Mouse (Mus musculus): ENCODE results near the gene Vtcn1. TPM values are rescaled to one million over a fixed set of nuclear protein-coding genes. Genes with fewer than 3 reads are reported as not detected.

Vtcn1 gene
- 1.3 and 2.2 TPM in 2 replicates for polyA plus RNA-seq (2012; rRNA removed)

DNA sequence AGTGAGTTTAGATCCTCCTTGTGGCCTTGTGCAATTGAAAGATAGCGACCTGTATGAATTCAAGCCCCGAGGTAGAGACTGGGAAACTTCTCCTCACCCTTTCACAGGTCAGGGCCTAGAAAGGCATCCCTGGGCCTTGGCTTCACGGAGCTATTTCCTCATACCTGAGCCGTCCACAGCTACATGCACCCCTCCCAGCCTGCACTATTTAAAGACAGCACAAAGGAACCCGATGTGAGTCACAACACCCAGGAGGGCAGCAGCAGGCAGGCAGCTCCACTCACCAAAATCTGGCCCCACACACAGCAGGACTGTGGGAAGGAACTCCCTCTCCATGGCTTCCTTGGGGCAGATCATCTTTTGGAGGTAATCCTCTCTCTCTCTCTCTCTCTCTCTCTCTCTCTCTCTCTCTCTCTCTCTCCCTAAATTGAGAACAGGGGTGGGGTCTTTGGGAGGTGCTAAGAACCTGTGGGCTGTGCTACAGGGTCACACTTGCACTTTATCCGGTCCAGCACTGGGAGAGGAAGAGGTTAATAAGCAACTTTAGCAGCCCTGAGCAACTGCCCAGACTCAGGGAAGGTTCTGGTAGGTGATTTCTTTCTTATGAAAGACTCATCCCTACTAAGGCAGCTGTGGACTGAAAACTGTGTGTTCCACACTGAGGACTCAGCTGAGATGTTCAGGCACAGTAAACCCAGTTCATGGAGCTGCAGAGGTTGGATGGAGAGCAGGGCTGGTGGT is at the start of gene Vtcn1:
Gene Vtcn1 (plus strand): TSS at position 235 of the 741 bp plus-strand sequence.
- H3K4me3 ChIP-seq (replicated peaks; ENCODE audit: extremely low read depth, low read depth, low read length): no peak within 1 kb of the TSS
- 40% methylated on average over 6 of the region's 6 CpGs for WGBS
- H3K4me1 ChIP-seq (ENCODE audit: control insufficient read depth, insufficient read depth, low read length): no peaks in the 10 kb centered on the region
- DNase-seq: no peak
- TF ChIP-seq POLR2A (IDR thresholded peaks at IDR 0.05; ENCODE audit: borderline replicate concordance, extremely low read depth, low read depth, low read length) (no peak), CTCF (IDR thresholded peaks at IDR 0.05; ENCODE audit: insufficient read depth, low read length) (no peak)

DNA sequence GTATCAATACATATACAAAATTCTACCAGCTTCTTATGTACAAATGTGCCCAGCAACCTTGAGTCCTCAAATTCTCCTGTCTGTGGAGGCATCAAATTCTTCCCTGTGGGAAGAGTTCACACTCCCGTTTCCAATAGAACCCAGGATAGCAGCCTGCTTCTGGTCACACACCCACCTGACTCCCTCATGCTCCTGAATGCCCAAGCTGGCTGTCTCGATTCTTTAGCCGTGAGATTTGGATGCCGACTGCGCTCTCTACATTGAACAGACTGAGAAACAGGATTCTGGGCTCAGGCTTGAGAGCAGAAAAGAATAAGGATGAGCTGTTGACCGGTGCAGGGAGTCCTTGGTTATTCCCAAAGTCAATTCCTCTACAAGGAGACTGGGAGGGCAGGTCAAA is 48.3 kb upstream of the Vtcn1 start:
- Histone ChIP-seq H3K4me1 (ENCODE audit: control insufficient read depth, insufficient read depth, low read length) (no peaks in the 10 kb centered on the region), H3K4me3 (replicated peaks; ENCODE audit: extremely low read depth, low read depth, low read length) (no peak overlapping the region)
- TF ChIP-seq CTCF (IDR thresholded peaks at IDR 0.05; ENCODE audit: insufficient read depth, low read length) (no peak), POLR2A (IDR thresholded peaks at IDR 0.05; ENCODE audit: borderline replicate concordance, extremely low read depth, low read depth, low read length) (no peak)
- DNase-seq: no peak
- WGBS: 90% methylated on average over 6 of the region's 6 CpGs

DNA sequence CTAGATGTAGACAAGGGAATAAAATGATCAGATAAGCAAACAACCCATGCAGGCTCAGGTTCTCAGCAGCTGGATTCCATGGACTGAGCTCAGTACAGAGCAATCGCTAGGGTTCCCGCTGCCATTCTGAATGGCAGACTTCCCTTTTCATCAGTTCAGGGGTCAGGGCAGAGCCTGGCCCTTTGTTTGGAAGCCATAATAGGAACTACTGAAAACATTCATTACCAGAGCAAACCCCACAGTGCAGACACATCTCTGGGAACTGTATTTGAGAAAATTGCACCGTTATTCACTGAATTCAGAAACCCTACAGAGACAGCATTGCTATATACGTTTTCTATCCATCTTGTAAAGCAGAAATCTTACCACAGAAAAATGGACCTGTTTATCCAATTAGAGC is 47.7 kb upstream of the Vtcn1 start:
- WGBS: 86% methylated on average over 4 of the region's 4 CpGs
- no peak for DNase-seq
- Histone ChIP-seq H3K4me1 (ENCODE audit: control insufficient read depth, insufficient read depth, low read length) (no peaks in the 10 kb centered on the region), H3K4me3 (replicated peaks; ENCODE audit: extremely low read depth, low read depth, low read length) (no peak overlapping the region)
- TF ChIP-seq CTCF (IDR thresholded peaks at IDR 0.05; ENCODE audit: insufficient read depth, low read length) (no peak), POLR2A (IDR thresholded peaks at IDR 0.05; ENCODE audit: borderline replicate concordance, extremely low read depth, low read depth, low read length) (no peak)

DNA sequence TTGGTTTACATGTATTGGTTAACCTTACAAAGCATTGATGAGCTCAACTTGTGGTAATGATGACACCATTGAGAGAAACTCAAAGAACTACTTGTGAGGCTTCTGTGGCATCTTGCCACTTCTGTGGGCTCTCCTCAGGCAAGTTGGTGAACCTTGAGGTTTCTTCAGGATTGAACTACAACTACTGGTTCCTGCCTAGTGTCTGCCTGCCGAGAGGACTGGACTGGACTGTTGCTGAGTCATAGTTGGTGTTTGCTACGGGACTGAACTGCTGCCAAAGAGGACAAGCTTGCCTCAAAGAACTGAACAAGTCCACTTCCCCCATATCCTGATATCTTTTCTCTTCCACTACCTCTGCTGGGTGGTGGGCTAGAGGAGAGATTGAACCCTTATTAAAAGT is 39.2 kb upstream of the Vtcn1 start:
- 31% methylated on average over 2 of the region's 2 CpGs for WGBS
- no peak for DNase-seq
- TF ChIP-seq POLR2A (IDR thresholded peaks at IDR 0.05; ENCODE audit: borderline replicate concordance, extremely low read depth, low read depth, low read length) (no peak), CTCF (IDR thresholded peaks at IDR 0.05; ENCODE audit: insufficient read depth, low read length) (no peak)
- no peaks in the 10 kb centered on the region for H3K4me1 ChIP-seq (ENCODE audit: control insufficient read depth, insufficient read depth, low read length)
- H3K4me3 ChIP-seq (replicated peaks; ENCODE audit: extremely low read depth, low read depth, low read length): no peak overlapping the region

DNA sequence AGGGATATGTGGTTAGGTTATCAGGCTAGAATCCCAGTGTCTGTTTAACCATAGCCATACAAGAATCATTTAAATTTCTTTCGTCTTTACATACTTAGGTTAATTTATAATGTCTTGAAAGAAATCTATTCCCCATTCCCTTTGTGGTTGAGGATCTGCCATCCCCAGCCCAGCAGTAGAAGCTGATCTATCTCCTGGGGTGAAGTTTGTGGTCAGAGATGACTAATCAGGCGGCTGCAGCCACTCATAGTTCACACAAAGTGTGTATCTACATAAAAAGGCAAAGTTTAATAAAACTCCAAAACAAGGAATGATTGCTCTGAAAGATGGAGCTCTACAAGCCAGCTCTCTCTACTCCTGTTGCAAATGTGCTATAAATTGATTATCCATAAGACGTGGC is 33.6 kb upstream of the Vtcn1 start:
- 85% methylated on average over 3 of the region's 3 CpGs for WGBS
- no peak for DNase-seq
- TF ChIP-seq POLR2A (IDR thresholded peaks at IDR 0.05; ENCODE audit: borderline replicate concordance, extremely low read depth, low read depth, low read length) (no peak), CTCF (IDR thresholded peaks at IDR 0.05; ENCODE audit: insufficient read depth, low read length) (no peak)
- H3K4me1 ChIP-seq (ENCODE audit: control insufficient read depth, insufficient read depth, low read length): no peaks in the 10 kb centered on the region
- H3K4me3 ChIP-seq (replicated peaks; ENCODE audit: extremely low read depth, low read depth, low read length): no peak overlapping the region

DNA sequence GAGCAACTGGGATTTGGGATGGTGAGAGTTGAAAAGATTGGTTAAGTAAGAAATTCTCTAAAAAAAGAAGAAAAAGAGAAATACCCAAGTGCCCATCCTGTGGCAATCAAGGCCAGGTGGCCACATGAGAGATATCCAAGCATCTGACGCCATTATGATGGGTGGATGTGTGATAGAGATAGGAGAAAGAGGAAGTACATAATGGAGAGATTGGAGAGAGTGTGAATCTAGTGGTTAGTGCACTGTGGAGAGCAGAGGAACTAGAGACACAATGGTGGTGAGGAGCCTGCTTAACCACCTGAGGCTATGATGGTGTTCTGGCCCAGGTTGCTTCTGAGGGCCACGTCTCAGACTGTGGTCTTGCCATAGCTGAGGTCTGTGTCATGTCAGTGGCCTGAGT is 31.9 kb upstream of the Vtcn1 start:
- DNase-seq: no peak
- H3K4me3 ChIP-seq (replicated peaks; ENCODE audit: extremely low read depth, low read depth, low read length): no peak overlapping the region
- WGBS: 70% methylated on average over 2 of the region's 2 CpGs
- H3K4me1 ChIP-seq (ENCODE audit: control insufficient read depth, insufficient read depth, low read length): no peaks in the 10 kb centered on the region
- no peak for TF ChIP-seq POLR2A (IDR thresholded peaks at IDR 0.05; ENCODE audit: borderline replicate concordance, extremely low read depth, low read depth, low read length)
- TF ChIP-seq CTCF (IDR thresholded peaks at IDR 0.05; ENCODE audit: insufficient read depth, low read length): no peak

DNA sequence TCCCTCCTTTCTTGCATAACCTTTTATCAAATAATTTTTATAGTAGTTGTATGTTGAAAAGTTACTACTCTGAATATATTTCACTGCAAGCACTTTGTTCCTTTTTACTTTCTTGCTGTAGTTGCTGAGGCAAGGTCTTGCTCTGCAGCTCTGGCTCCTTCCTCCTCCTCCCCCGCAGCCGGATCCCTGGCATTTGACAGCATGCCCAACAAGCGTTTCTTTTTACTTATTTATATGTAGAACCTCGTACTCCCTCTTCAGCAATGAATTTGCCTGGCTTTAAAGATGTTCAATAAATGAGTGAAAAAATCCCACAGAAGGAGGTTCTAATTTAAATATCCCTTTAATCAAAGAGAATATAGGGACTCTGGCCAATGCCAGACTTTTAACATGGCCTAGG is 28.7 kb upstream of the Vtcn1 start:
- Histone ChIP-seq H3K4me3 (replicated peaks; ENCODE audit: extremely low read depth, low read depth, low read length) (no peak overlapping the region), H3K4me1 (ENCODE audit: control insufficient read depth, insufficient read depth, low read length) (no peaks in the 10 kb centered on the region)
- no peak for TF ChIP-seq POLR2A (IDR thresholded peaks at IDR 0.05; ENCODE audit: borderline replicate concordance, extremely low read depth, low read depth, low read length)
- TF ChIP-seq CTCF (IDR thresholded peaks at IDR 0.05; ENCODE audit: insufficient read depth, low read length): no peak
- DNase-seq: no peak
- 75% methylated on average over 4 of the region's 4 CpGs for WGBS

DNA sequence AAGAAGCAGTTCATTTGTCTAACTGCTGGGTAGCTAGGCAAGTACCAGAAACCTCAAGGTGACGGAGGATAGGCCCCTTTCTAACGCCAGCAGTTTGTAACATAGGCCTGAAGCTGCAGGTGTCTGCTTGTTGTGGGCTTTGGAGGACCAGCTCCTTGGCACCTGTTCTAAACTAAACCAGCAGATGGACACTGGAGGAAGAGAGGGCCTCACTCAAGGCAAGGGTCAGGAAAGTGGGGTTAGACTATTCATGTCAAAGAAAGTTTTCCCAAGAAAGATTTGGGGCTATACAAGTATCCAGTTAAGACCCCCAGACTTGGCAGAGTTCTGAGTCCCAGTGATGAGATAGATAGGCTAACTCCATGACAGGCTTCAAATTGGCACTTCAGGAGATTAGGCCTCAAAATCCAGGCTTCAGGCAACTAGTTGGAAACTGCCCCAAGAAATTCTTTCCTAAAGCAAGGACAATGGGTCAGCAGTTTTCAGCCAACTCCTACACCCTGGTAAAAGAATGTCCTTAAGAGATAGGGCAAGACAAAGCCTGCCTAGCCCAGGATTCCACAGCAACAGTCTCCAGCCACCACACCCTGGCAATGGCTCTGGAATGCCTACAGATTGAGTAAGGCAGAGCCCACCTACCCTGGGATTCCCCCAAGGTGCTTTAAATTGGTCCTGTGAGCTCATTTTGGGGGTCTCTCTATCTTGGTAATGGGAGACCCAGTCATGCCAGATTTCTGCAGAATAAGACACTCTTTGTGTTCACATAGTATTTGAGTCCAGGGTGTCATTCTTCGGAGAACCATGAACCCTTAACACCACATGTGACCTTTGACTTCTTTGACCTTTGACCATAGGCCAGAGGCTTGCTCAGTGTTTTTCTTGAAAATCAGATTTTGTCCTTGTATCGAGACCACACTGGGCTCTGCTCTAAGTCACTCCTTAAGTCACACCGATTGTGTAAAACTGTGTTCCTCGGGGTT is 27.8 kb upstream of the Vtcn1 start:
- no peak for TF ChIP-seq CTCF (IDR thresholded peaks at IDR 0.05; ENCODE audit: insufficient read depth, low read length)
- TF ChIP-seq POLR2A (IDR thresholded peaks at IDR 0.05; ENCODE audit: borderline replicate concordance, extremely low read depth, low read depth, low read length): no peak
- WGBS: 85% methylated on average over 6 of the region's 6 CpGs
- H3K4me3 ChIP-seq (replicated peaks; ENCODE audit: extremely low read depth, low read depth, low read length): no peak overlapping the region
- DNase-seq: no peak
- no peaks in the 10 kb centered on the region for H3K4me1 ChIP-seq (ENCODE audit: control insufficient read depth, insufficient read depth, low read length)

DNA sequence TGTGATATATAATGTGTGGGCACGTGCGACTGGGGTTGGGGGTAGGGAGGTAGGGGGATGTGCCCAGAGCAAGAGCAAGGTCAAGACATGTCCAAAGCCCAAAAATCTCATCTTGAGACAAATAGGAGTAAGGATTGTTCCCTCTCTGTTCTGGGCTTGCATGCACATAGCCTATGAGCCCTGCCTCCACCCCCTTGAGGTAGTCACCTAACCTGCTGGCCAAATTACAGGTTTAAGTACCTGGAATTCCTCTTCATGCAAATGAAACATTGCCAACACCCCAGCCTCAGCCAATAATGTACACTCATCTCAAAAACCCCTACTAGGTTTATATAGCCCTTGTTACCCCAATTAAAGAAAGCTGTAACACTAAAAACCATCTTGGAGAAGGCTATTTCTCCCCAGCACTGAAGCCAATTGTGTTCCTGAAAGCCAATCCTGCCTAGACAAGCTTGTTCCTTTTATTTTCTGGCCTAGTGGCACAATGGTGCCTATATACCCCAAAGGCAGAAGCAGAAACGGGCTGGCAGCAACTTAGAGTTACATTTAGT is 26.3 kb upstream of the Vtcn1 start:
- no peak for DNase-seq
- H3K4me1 ChIP-seq (ENCODE audit: control insufficient read depth, insufficient read depth, low read length): no peaks in the 10 kb centered on the region
- 90% methylated on average over 3 of the region's 3 CpGs for WGBS
- no peak overlapping the region for H3K4me3 ChIP-seq (replicated peaks; ENCODE audit: extremely low read depth, low read depth, low read length)
- TF ChIP-seq POLR2A (IDR thresholded peaks at IDR 0.05; ENCODE audit: borderline replicate concordance, extremely low read depth, low read depth, low read length) (no peak), CTCF (IDR thresholded peaks at IDR 0.05; ENCODE audit: insufficient read depth, low read length) (no peak)
